ENCODE assay signal across 8 mouse cellular contexts in the genomic region with DNA sequence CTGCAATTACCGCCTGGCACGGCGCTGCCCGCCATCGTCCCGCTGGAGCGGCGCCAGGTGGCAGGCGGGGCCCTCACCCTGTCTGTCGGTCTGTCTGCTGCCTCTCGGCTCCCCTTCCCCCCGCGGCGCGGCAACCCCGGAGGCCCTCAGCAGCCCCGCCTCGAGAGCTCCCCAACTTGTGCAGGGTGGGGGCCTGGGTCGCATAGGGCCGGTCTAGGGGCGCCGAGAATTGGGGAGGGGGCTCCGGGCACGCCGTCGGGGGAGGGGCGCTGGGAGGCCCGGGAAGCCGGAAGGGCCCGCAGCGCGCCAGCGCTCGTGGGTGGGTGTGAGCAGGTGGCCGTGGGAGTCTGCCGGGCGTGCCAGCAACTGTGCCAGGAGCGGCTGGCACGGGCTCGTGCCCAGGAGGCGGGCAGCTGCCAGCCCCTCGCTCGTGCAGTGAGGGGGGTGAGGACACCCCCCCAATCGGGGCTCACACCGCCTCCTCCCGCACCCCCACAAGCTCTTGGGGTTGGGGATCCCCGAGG. TPM values are rescaled to one million over a fixed set of nuclear protein-coding genes. Genes with fewer than 3 reads are reported as not detected.
A peak's percentile ranks its signal among the peaks of the same experiment; 100 is the strongest.
DNase-seq lines count a peak whose midpoint lies in the region; ATAC-seq and TF ChIP-seq lines count a peak whose summit lies in the region.

No protein-coding gene starts in this region.

- H3K4me1 ChIP-seq in CH12.LX (ENCODE audit: control insufficient read depth in 1 of 2, insufficient read depth in 2 of 2): peaks cover 12 to 34% of the 10 kb centered on the region in 2 experiments
- peaks cover 15% of the 10 kb centered on the region for H3K4me1 ChIP-seq in forebrain, embryonic 11.5 days (replicated peaks; ENCODE audit: control insufficient read depth, insufficient read depth, low read length)
- peaks cover 82% of the 10 kb centered on the region for H3K4me1 ChIP-seq in hindbrain, embryonic 13.5 days (replicated peaks)
- peaks cover 59% of the 10 kb centered on the region for H3K4me1 ChIP-seq in midbrain, embryonic 12.5 days
- H3K4me1 ChIP-seq in testis, adult 2 months (ENCODE audit: control insufficient read depth, insufficient read depth, low read length): peaks cover 21% of the 10 kb centered on the region

- no peaks in the 10 kb centered on the region for H3K9me3 ChIP-seq in CH12.LX (replicated peaks; ENCODE audit: low read length)
- H3K9me3 ChIP-seq in forebrain, embryonic 11.5 days (ENCODE audit: control insufficient read depth, low read length): no peaks in the 10 kb centered on the region
- H3K9me3 ChIP-seq in hindbrain, embryonic 13.5 days: no peaks in the 10 kb centered on the region
- H3K9me3 ChIP-seq in midbrain, embryonic 12.5 days: no peaks in the 10 kb centered on the region

- TF ChIP-seq RAD21 in CH12.LX (IDR thresholded peaks at IDR 0.05; ENCODE audit: low read depth, low read length): no peak

- dilution Hi-C loops in CH12.LX (cut with MboI; ENCODE audit: extremely low pct_ligation_motif_present, extremely low pct_unique_long_range_greater_than_20kb, low sequenced_read_pairs): no loop called here

- H3K4me2 ChIP-seq in CH12.LX (ENCODE audit: insufficient read depth, low read depth, poor library complexity, severe bottlenecking): peak overlapping the region; percentile 99
- H3K4me2 ChIP-seq in forebrain, embryonic 11.5 days (ENCODE audit: low read depth, low read length, severe bottlenecking): peak overlapping the region; percentile 83
- peak overlapping the region; percentile 91 for H3K4me2 ChIP-seq in hindbrain, embryonic 13.5 days
- peak overlapping the region; percentile 86 for H3K4me2 ChIP-seq in midbrain, embryonic 12.5 days (replicated peaks)

- under 1% methylated on average over 45 of the region's 47 CpGs for WGBS in forebrain, embryonic 11.5 days
- WGBS in hindbrain, embryonic 13.5 days: 2% methylated on average over 34 of the region's 47 CpGs
- 1% methylated on average over 43 of the region's 47 CpGs for WGBS in midbrain, embryonic 12.5 days

- no peak for TF ChIP-seq CTCF in CH12.LX (conservative IDR thresholded peaks at IDR 0.05 in 1 of 2, IDR thresholded peaks at IDR 0.05 in 1 of 2; ENCODE audit: low read depth in 2 of 2, low read length in 2 of 2)
- no peak for TF ChIP-seq CTCF in testis, adult 2 months (IDR thresholded peaks at IDR 0.05; ENCODE audit: control insufficient read depth, insufficient read depth, insufficient replicate concordance, low read depth, low read length)

- H3K4me3 ChIP-seq in CH12.LX (replicated peaks in 1 of 3; ENCODE audit: low read depth in 2 of 3, low read length in 2 of 3, poor library complexity in 1 of 3): peak overlapping the region in 2 of 3 experiments; percentile 42 to 45
- H3K4me3 ChIP-seq in forebrain, embryonic 11.5 days (ENCODE audit: low read depth, low read length): peak overlapping the region; percentile 40
- H3K4me3 ChIP-seq in hindbrain, embryonic 13.5 days: peak overlapping the region; percentile 44
- H3K4me3 ChIP-seq in midbrain, embryonic 12.5 days: peak overlapping the region; percentile 48
- peak overlapping the region; percentile 32 for H3K4me3 ChIP-seq in testis, adult 2 months (ENCODE audit: control insufficient read depth, low read depth, low read length)

- no peaks in the 10 kb centered on the region for H3K36me3 ChIP-seq in CH12.LX (replicated peaks in 1 of 2; ENCODE audit: control insufficient read depth in 1 of 2, insufficient read depth in 1 of 2, low read length in 1 of 2)
- H3K36me3 ChIP-seq in forebrain, embryonic 11.5 days (ENCODE audit: control insufficient read depth, insufficient read depth, low read length): no peaks in the 10 kb centered on the region
- H3K36me3 ChIP-seq in hindbrain, embryonic 13.5 days: 0 out of 2 replicates have a peak, but pooled peaks cover 3% of the 10 kb centered on the region
- no peaks in the 10 kb centered on the region for H3K36me3 ChIP-seq in midbrain, embryonic 12.5 days
- H3K36me3 ChIP-seq in testis, adult 2 months (ENCODE audit: control insufficient read depth, insufficient read depth, low read length): no peaks in the 10 kb centered on the region

- no peak for TF ChIP-seq POLR2A in CH12.LX (IDR thresholded peaks at IDR 0.05; ENCODE audit: low read depth, low read length)
- TF ChIP-seq POLR2A in testis, adult 2 months (IDR thresholded peaks at IDR 0.05; ENCODE audit: control insufficient read depth, low read depth, low read length): no peak

- H3K79me2 ChIP-seq in CH12.LX (replicated peaks; ENCODE audit: control insufficient read depth, extremely low read depth, insufficient read depth, poor library complexity, severe bottlenecking): no peaks in the 10 kb centered on the region

- H3K9ac ChIP-seq in CH12.LX (ENCODE audit: insufficient read depth, low read depth): no peak overlapping the region; the same call in 1 of the 2 replicates
- H3K9ac ChIP-seq in forebrain, embryonic 11.5 days (ENCODE audit: low read length): peak overlapping the region; percentile 59
- H3K9ac ChIP-seq in hindbrain, embryonic 13.5 days: peak overlapping the region; percentile 72
- H3K9ac ChIP-seq in midbrain, embryonic 12.5 days (replicated peaks): peak overlapping the region; percentile 63

- peaks cover 95% of the 10 kb centered on the region for H3K27me3 ChIP-seq in CH12.LX (replicated peaks)
- H3K27me3 ChIP-seq in forebrain, embryonic 11.5 days (ENCODE audit: control insufficient read depth, insufficient read depth, low read length): peaks cover 48% of the 10 kb centered on the region
- H3K27me3 ChIP-seq in hindbrain, embryonic 13.5 days: peaks cover 75% of the 10 kb centered on the region
- H3K27me3 ChIP-seq in midbrain, embryonic 12.5 days: peaks cover 94% of the 10 kb centered on the region
- no peaks in the 10 kb centered on the region for H3K27me3 ChIP-seq in testis, adult 2 months (ENCODE audit: control insufficient read depth, insufficient read depth, low read length)

- ATAC-seq in forebrain, embryonic 11.5 days (replicated peaks; ENCODE audit: low FRiP score): peak; percentile 34
- peak; percentile 41 for ATAC-seq in hindbrain, embryonic 13.5 days (ENCODE audit: low FRiP score)
- peak; percentile 21 for ATAC-seq in midbrain, embryonic 12.5 days (ENCODE audit: low FRiP score, low read depth)
- no peak for ATAC-seq in erythroblast, adult 5-6 weeks (replicated peaks; ENCODE audit: low FRiP score, poor library complexity, severe bottlenecking)

- no peak for DNase-seq in CH12.LX (ENCODE audit: extremely low read depth)
- DNase-seq in adrenal gland, adult 2 months: peak; percentile 62
- DNase-seq in forebrain, embryonic 11.5 days (ENCODE audit: low spot score): peak; percentile 70
- DNase-seq in left cerebral cortex, postnatal 10 days (ENCODE audit: extremely low spot score in 1 of 2, low spot score in 2 of 2): peak; percentile 81 to 87

- no peak overlapping the region for H3K27ac ChIP-seq in CH12.LX (ENCODE audit: insufficient read depth, low read depth)
- 0 out of 2 replicates have a peak overlapping the region, but pooled peaks have one; percentile 18 for H3K27ac ChIP-seq in forebrain, embryonic 11.5 days (ENCODE audit: low read depth, low read length)
- peak overlapping the region; percentile 71 for H3K27ac ChIP-seq in hindbrain, embryonic 13.5 days
- no peak overlapping the region for H3K27ac ChIP-seq in midbrain, embryonic 12.5 days (replicated peaks)
- H3K27ac ChIP-seq in testis, adult 2 months (ENCODE audit: control insufficient read depth, insufficient read depth, low read depth, low read length): no peak overlapping the region

- intact Hi-C loops in left cerebral cortex, postnatal 10 days (cut with DNase I): no loop called here

- no peak for TF ChIP-seq EP300 in CH12.LX (IDR thresholded peaks at IDR 0.05; ENCODE audit: low read length)

- in situ Hi-C loops in CH12.LX (cut with MboI; ENCODE audit: low pct_ligation_motif_present, low pct_unique_long_range_greater_than_20kb, low sequenced_read_pairs): no loop called here

TF ChIP-seq in CH12.LX, 34 proteins besides CTCF, POLR2A, EP300 and RAD21:
- TF ChIP-seq BHLHE40 (IDR thresholded peaks at IDR 0.05; ENCODE audit: low read depth, low read length): peak; percentile 43; the same call in 1 of the 2 replicates
- no peak; the same call in 1 of the 2 replicates for TF ChIP-seq MXI1 (IDR thresholded peaks at IDR 0.05; ENCODE audit: low read depth, low read length)
TF ChIP-seq in CH12.LX: peak in this region for 1.

RNA-seq across cellular contexts. Expression of gene Foxo6, which starts 4.5 kb away (rescaled TPM):
- total RNA-seq in CH12.LX (2012; rRNA removed) (not detected in 2 replicates), CH12.LX (2014; rRNA removed) (not detected in 2 replicates)
- polyA plus RNA-seq in CH12.LX (2012; ENCODE audit: insufficient read length, low read depth): not detected in 2 replicates
- total RNA-seq in adrenal gland, adult 2 months (2021): 1 to 10 TPM in 1 of 2 experiments, under 1 TPM in 1; 0.58 to 2.8 TPM
- 2.2 and 3.6 TPM in 2 replicates for polyA plus RNA-seq in adrenal gland, adult 2 months (2012; rRNA removed)
- polyA plus RNA-seq in forebrain, embryonic 11.5 days (2014; fragmentation: Nextera tagmentation; extraction: Ambion mirVana): 0.39 and 1.1 TPM in 2 replicates
- polyA plus RNA-seq in hindbrain, embryonic 13.5 days (2015; fragmentation: Nextera tagmentation; extraction: Ambion mirVana): 0.73 and 0.83 TPM in 2 replicates
- 10 to 100 TPM; 27.6 to 28.4 TPM for total RNA-seq in left cerebral cortex, postnatal 10 days (2021)
- 0.15 and 0.25 TPM in 2 replicates for polyA plus RNA-seq in midbrain, embryonic 12.5 days (2016; fragmentation: Nextera tagmentation; extraction: Ambion mirVana)
- 3.0 and 3.1 TPM in 2 replicates for polyA plus RNA-seq in testis, adult 2 months (2012; rRNA removed)
- not detected in 2 replicates for total RNA-seq in erythroblast, adult 5-6 weeks (2015; ENCODE audit: low replicate concordance)
- total RNA-seq in erythroblast, adult 5-6 weeks (2017; ENCODE audit: low replicate concordance): not detected in 2 replicates

Comparison
In these comparisons a context has a peak if more than half of its experiments do, and no peak if none do; other contexts are left out.
1. H3K27ac ChIP-seq: peak in forebrain, embryonic 11.5 days (single experiment) and hindbrain, embryonic 13.5 days (single experiment); none in CH12.LX (single experiment), midbrain, embryonic 12.5 days (single experiment) and testis, adult 2 months (single experiment).
2. Peak in every context shown above with its lines, with median percentiles within 50 percentile points of each other: H3K4me2 ChIP-seq and H3K4me3 ChIP-seq.